Mouse (Mus musculus): ENCODE data around the gene Sirt2. TPM values are rescaled to one million over a fixed set of nuclear protein-coding genes. Genes with fewer than 3 reads are reported as not detected.
A peak's percentile ranks its signal among the peaks of the same experiment; 100 is the strongest.

Sirt2 gene
- polyA plus RNA-seq, 1 experiment = 104 TPM

GRCm38 (mm10) chr7:28758623-28759022, 7.9 kb upstream of the Sirt2 start:
- Histone ChIP-seq H3K27me3 (ENCODE audit: control insufficient read depth, insufficient read depth, low read length) (no peaks in the 10 kb centered on the region), H3K4me3 (ENCODE audit: control insufficient read depth, insufficient read depth, low read length) (no peak overlapping the region), H3K4me1 (replicated peaks; ENCODE audit: control insufficient read depth, insufficient read depth, low read length) (peaks cover 7% of the 10 kb centered on the region; the same call in 1 of the 2 replicates), H3K36me3 (ENCODE audit: control insufficient read depth, insufficient read depth, low read length) (peaks cover 20% of the 10 kb centered on the region), H3K27ac (ENCODE audit: control insufficient read depth, insufficient read depth, low read length) (no peak overlapping the region)
- DNase-seq = no peak
- WGBS = 96% methylated on average over 13 of the region's 13 CpGs
- TF ChIP-seq POLR2A (IDR thresholded peaks at IDR 0.05; ENCODE audit: control insufficient read depth, extremely low read depth, insufficient read depth, low read length, poor library complexity) (no peak), CTCF (IDR thresholded peaks at IDR 0.05; ENCODE audit: borderline replicate concordance, control insufficient read depth, extremely low read depth, insufficient read depth, low read length, poor library complexity) (no peak)

GRCm38 (mm10) chr7:28761907-28762306, 4.6 kb upstream of the Sirt2 start:
- peaks cover 6% of the 10 kb centered on the region for H3K4me1 ChIP-seq (replicated peaks; ENCODE audit: control insufficient read depth, insufficient read depth, low read length)
- H3K4me3 ChIP-seq (ENCODE audit: control insufficient read depth, insufficient read depth, low read length) = no peak overlapping the region
- TF ChIP-seq CTCF (IDR thresholded peaks at IDR 0.05; ENCODE audit: borderline replicate concordance, control insufficient read depth, extremely low read depth, insufficient read depth, low read length, poor library complexity) (no peak), POLR2A (IDR thresholded peaks at IDR 0.05; ENCODE audit: control insufficient read depth, extremely low read depth, insufficient read depth, low read length, poor library complexity) (no peak)
- 98% methylated on average over 9 of the region's 9 CpGs for WGBS
- no peak for DNase-seq
- H3K36me3 ChIP-seq (ENCODE audit: control insufficient read depth, insufficient read depth, low read length) = peaks cover 20% of the 10 kb centered on the region
- H3K27me3 ChIP-seq (ENCODE audit: control insufficient read depth, insufficient read depth, low read length) = no peaks in the 10 kb centered on the region
- no peak overlapping the region for H3K27ac ChIP-seq (ENCODE audit: control insufficient read depth, insufficient read depth, low read length)

- H3K27ac ChIP-seq (ENCODE audit: control insufficient read depth, insufficient read depth, low read length) = no peak overlapping the region
- no peak for DNase-seq
- 78% methylated on average over 6 of the region's 6 CpGs for WGBS
- H3K4me3 ChIP-seq (ENCODE audit: control insufficient read depth, insufficient read depth, low read length) = no peak overlapping the region
- no peaks in the 10 kb centered on the region for H3K27me3 ChIP-seq (ENCODE audit: control insufficient read depth, insufficient read depth, low read length)
- peaks cover 11% of the 10 kb centered on the region for H3K36me3 ChIP-seq (ENCODE audit: control insufficient read depth, insufficient read depth, low read length)
- peaks cover 16% of the 10 kb centered on the region for H3K4me1 ChIP-seq (replicated peaks; ENCODE audit: control insufficient read depth, insufficient read depth, low read length)
- TF ChIP-seq POLR2A (IDR thresholded peaks at IDR 0.05; ENCODE audit: control insufficient read depth, extremely low read depth, insufficient read depth, low read length, poor library complexity) (no peak), CTCF (IDR thresholded peaks at IDR 0.05; ENCODE audit: borderline replicate concordance, control insufficient read depth, extremely low read depth, insufficient read depth, low read length, poor library complexity) (no peak)
Observed at GRCm38 (mm10) chr7:28765211-28765610, 1.3 kb upstream of the Sirt2 start.

- H3K27me3 ChIP-seq (ENCODE audit: control insufficient read depth, insufficient read depth, low read length) = no peaks in the 10 kb centered on the region
- peaks cover 16% of the 10 kb centered on the region for H3K4me1 ChIP-seq (replicated peaks; ENCODE audit: control insufficient read depth, insufficient read depth, low read length)
- TF ChIP-seq POLR2A (IDR thresholded peaks at IDR 0.05; ENCODE audit: control insufficient read depth, extremely low read depth, insufficient read depth, low read length, poor library complexity) (no peak), CTCF (IDR thresholded peaks at IDR 0.05; ENCODE audit: borderline replicate concordance, control insufficient read depth, extremely low read depth, insufficient read depth, low read length, poor library complexity) (no peak)
- peak overlapping the region; percentile 35 for H3K4me3 ChIP-seq (ENCODE audit: control insufficient read depth, insufficient read depth, low read length)
- no peak for DNase-seq
- H3K27ac ChIP-seq (ENCODE audit: control insufficient read depth, insufficient read depth, low read length) = no peak overlapping the region
- H3K36me3 ChIP-seq (ENCODE audit: control insufficient read depth, insufficient read depth, low read length) = no peaks in the 10 kb centered on the region
- WGBS = 7% methylated on average over 14 of the region's 14 CpGs
Observed at GRCm38 (mm10) chr7:28766910-28767309, 375 bp downstream of the Sirt2 start.

- no peaks in the 10 kb centered on the region for H3K36me3 ChIP-seq (ENCODE audit: control insufficient read depth, insufficient read depth, low read length)
- no peak within 1 kb of the TSS for H3K27ac ChIP-seq (ENCODE audit: control insufficient read depth, insufficient read depth, low read length)
- no peaks in the 10 kb centered on the region for H3K27me3 ChIP-seq (ENCODE audit: control insufficient read depth, insufficient read depth, low read length)
- no peak for DNase-seq
- H3K4me1 ChIP-seq (replicated peaks; ENCODE audit: control insufficient read depth, insufficient read depth, low read length) = peaks cover 16% of the 10 kb centered on the region
- TF ChIP-seq CTCF (IDR thresholded peaks at IDR 0.05; ENCODE audit: borderline replicate concordance, control insufficient read depth, extremely low read depth, insufficient read depth, low read length, poor library complexity) (no peak), POLR2A (IDR thresholded peaks at IDR 0.05; ENCODE audit: control insufficient read depth, extremely low read depth, insufficient read depth, low read length, poor library complexity) (no peak)
- H3K4me3 ChIP-seq (ENCODE audit: control insufficient read depth, insufficient read depth, low read length) = peak within 1 kb of the TSS; percentile 74
- 79% methylated on average over 7 of the region's 7 CpGs for WGBS
Observed at GRCm38 (mm10) chr7:28767462-28767965, 979 bp downstream of the Sirt2 start, which contains the start of gene Nfkbib. TSS of gene Nfkbib (minus strand) at chr7:28767512.

GRCm38 (mm10) chr7:28769414-28769958, 3.0 kb downstream of the Sirt2 start:
- Histone ChIP-seq H3K27me3 (ENCODE audit: control insufficient read depth, insufficient read depth, low read length) (no peaks in the 10 kb centered on the region), H3K36me3 (ENCODE audit: control insufficient read depth, insufficient read depth, low read length) (no peaks in the 10 kb centered on the region), H3K4me1 (replicated peaks; ENCODE audit: control insufficient read depth, insufficient read depth, low read length) (peaks cover 16% of the 10 kb centered on the region), H3K27ac (ENCODE audit: control insufficient read depth, insufficient read depth, low read length) (no peak overlapping the region), H3K4me3 (ENCODE audit: control insufficient read depth, insufficient read depth, low read length) (no peak overlapping the region)
- TF ChIP-seq CTCF (IDR thresholded peaks at IDR 0.05; ENCODE audit: borderline replicate concordance, control insufficient read depth, extremely low read depth, insufficient read depth, low read length, poor library complexity) = no peak
- no peak for TF ChIP-seq POLR2A (IDR thresholded peaks at IDR 0.05; ENCODE audit: control insufficient read depth, extremely low read depth, insufficient read depth, low read length, poor library complexity)
- 84% methylated on average over 9 of the region's 9 CpGs for WGBS
- no peak for DNase-seq
